Mouse (Mus musculus): ENCODE data around the gene P2rx2. TPM values are rescaled to one million over a fixed set of nuclear protein-coding genes. Genes with fewer than 3 reads are reported as not detected.

P2rx2 gene
- polyA plus RNA-seq, 1 experiment, result 8.3 TPM

DNA sequence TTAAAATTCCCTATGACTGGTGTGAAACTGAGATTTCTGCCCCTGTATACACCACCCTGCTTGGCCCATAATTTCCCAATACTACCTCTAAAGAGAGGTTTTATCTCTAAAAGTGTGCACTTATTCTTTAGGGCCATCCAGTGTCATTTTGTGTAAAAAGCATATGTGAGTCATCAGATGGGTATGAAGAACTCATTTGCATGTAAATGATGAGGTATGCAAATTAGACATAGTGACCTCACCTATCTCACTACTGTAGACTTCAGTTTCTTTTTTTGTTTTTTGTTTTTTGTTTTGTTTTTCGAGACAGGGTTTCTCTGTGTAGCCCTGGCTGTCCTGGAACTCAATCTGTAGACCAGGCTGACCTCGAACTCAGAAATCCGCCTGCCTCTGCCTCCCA is 29.9 kb downstream of the P2rx2 start:
- TF ChIP-seq CTCF (IDR thresholded peaks at IDR 0.05; ENCODE audit: borderline replicate concordance, extremely low read depth, insufficient read depth, insufficient read length), result no peak
- TF ChIP-seq POLR2A (IDR thresholded peaks at IDR 0.05; ENCODE audit: borderline replicate concordance, extremely low read depth, insufficient read depth, insufficient read length, poor library complexity, severe bottlenecking), result no peak
- DNase-seq (ENCODE audit: low read depth), result no peak

DNA sequence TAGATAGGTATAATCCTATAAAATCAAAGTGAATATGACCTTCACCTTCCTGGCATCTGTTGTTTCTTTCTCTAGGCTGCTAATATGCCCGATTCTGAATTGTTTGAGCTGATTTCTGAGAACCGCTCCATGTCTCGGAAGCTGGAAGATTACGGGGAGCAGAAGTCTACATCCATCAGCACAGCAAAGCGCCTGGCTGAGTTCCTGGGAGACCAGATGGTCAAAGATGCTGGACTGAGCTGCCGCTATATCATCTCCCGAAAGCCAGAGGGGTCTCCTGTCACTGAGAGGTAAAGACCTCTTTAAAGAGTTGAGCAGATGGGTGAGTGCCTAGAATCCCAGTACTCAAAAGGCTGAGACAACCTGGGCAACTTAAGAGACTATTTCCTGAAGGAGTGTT is 34.2 kb downstream of the P2rx2 start:
- DNase-seq (ENCODE audit: low read depth), result no peak
- TF ChIP-seq CTCF (IDR thresholded peaks at IDR 0.05; ENCODE audit: borderline replicate concordance, extremely low read depth, insufficient read depth, insufficient read length), result no peak
- TF ChIP-seq POLR2A (IDR thresholded peaks at IDR 0.05; ENCODE audit: borderline replicate concordance, extremely low read depth, insufficient read depth, insufficient read length, poor library complexity, severe bottlenecking), result no peak

DNA sequence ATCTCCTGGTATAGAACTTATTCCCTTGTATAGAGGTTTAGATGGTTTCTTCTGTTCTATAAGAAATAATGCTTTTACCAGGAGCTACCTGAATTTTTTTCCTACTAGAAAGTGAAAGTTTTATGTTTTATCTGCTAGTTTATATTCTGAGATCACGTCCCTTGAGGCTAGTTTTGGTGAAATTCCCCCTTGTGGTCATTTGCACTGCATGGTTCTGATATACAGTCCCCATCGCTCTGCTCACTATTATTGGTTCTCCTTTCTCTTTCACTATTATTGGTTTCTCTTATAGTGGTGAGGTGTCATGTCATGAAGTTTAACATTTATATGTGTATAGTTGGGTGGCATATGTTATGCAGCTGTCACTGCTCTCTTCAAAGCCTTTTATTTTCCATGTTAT is 42.4 kb downstream of the P2rx2 start:
- TF ChIP-seq POLR2A (IDR thresholded peaks at IDR 0.05; ENCODE audit: borderline replicate concordance, extremely low read depth, insufficient read depth, insufficient read length, poor library complexity, severe bottlenecking) (no peak), CTCF (IDR thresholded peaks at IDR 0.05; ENCODE audit: borderline replicate concordance, extremely low read depth, insufficient read depth, insufficient read length) (no peak)
- no peak for DNase-seq (ENCODE audit: low read depth)

DNA sequence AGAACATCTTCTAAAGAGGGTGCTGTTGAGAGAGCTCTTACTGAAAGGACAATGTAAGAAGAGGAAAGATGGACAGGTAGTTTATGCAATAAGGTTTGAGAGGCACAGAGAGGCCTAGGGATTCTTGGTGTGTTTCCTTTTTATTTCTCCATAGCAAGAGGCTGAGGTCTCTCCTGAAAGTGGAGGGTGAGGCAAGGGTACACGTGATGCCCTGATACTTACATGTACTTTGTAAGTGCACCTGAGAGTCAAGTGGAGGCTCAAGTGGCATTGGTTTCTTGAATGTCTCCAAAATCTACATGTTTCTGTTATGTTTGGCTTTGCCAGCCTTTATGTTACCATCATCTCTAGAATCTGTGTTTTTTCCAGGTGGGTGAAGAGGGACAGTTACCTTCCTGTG is 46.4 kb downstream of the P2rx2 start:
- TF ChIP-seq POLR2A (IDR thresholded peaks at IDR 0.05; ENCODE audit: borderline replicate concordance, extremely low read depth, insufficient read depth, insufficient read length, poor library complexity, severe bottlenecking) (no peak), CTCF (IDR thresholded peaks at IDR 0.05; ENCODE audit: borderline replicate concordance, extremely low read depth, insufficient read depth, insufficient read length) (no peak)
- DNase-seq (ENCODE audit: low read depth), result no peak

DNA sequence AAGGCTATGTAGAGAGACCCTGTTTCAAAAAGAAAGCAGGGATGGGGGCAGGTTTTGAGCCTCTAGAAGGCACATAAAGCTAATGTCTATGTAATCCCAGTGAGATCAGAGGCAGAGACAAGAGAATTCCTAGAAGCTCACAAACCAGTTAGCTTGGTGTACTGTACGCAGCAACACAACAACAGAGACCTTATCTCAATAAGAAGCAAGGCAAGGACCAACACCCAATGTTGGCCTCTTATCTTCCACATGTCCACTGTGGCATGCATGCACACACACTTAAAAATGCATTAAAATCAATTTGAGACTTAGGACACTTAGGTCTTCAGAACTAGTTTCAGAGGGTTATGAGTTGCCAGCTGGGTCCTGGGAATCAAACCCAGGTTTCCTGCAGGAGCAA is 51.4 kb downstream of the P2rx2 start:
- DNase-seq (ENCODE audit: low read depth), result no peak
- TF ChIP-seq CTCF (IDR thresholded peaks at IDR 0.05; ENCODE audit: borderline replicate concordance, extremely low read depth, insufficient read depth, insufficient read length) (no peak), POLR2A (IDR thresholded peaks at IDR 0.05; ENCODE audit: borderline replicate concordance, extremely low read depth, insufficient read depth, insufficient read length, poor library complexity, severe bottlenecking) (no peak)

Other genes starting within 250 kb of the P2rx2 start
- 0.42 and 0.63 TPM in 2 replicates for gene Gm35315, start 248.8 kb downstream of the P2rx2 start, polyA plus RNA-seq (2012; rRNA removed)
- 2.6 and 3.2 TPM in 2 replicates for gene Plcxd1, start 243.2 kb downstream of the P2rx2 start, polyA plus RNA-seq (2012; rRNA removed)
- 183 and 293 TPM in 2 replicates for gene Gtpbp6, start 235.0 kb downstream of the P2rx2 start, polyA plus RNA-seq (2012; rRNA removed)
- 5.8 and 9.7 TPM in 2 replicates for gene Zfp605, start 233.1 kb downstream of the P2rx2 start, polyA plus RNA-seq (2012; rRNA removed)
- gene Chfr, start 207.4 kb downstream of the P2rx2 start, polyA plus RNA-seq (2012; rRNA removed), result 119 and 128 TPM in 2 replicates
- gene Golga3, start 166.5 kb downstream of the P2rx2 start, polyA plus RNA-seq (2012; rRNA removed), result 13.8 and 21.7 TPM in 2 replicates
- gene Ankle2, start 112.2 kb downstream of the P2rx2 start, polyA plus RNA-seq (2012; rRNA removed), result 18.7 and 19.8 TPM in 2 replicates
- gene Pgam5, start 73.3 kb downstream of the P2rx2 start, polyA plus RNA-seq (2012; rRNA removed), result 55.4 and 55.9 TPM in 2 replicates
- 4.3 and 4.5 TPM in 2 replicates for gene Pxmp2, start 57.0 kb downstream of the P2rx2 start, polyA plus RNA-seq (2012; rRNA removed)
- gene Pole, start 56.9 kb downstream of the P2rx2 start, polyA plus RNA-seq (2012; rRNA removed), result 15.8 and 20.2 TPM in 2 replicates
- not detected in 2 replicates for gene Lrcol1, start 1.5 kb upstream of the P2rx2 start, polyA plus RNA-seq (2012; rRNA removed)
- 56.1 and 78.4 TPM in 2 replicates for gene Fbrsl1, start 105.3 kb upstream of the P2rx2 start, polyA plus RNA-seq (2012; rRNA removed)
- 24.5 and 33.1 TPM in 2 replicates for gene Galnt9, start 201.1 kb upstream of the P2rx2 start, polyA plus RNA-seq (2012; rRNA removed)

Data from brain, embryonic 14.5 days (tissue).